Mouse (Mus musculus): ENCODE results near the gene Nell2. TPM values are rescaled to one million over a fixed set of nuclear protein-coding genes. Genes with fewer than 3 reads are reported as not detected.
A peak's percentile ranks its signal among the peaks of the same experiment; 100 is the strongest.
"Not testable (repeated sequence)": the region's sequence is repeated elsewhere in the genome, so short reads cannot be mapped to it uniquely, and the experiment has no call there.

The Nell2 gene
- total RNA-seq (2022), result 1 to 10 TPM; 3.1 to 5.2 (median 4.5) TPM

DNA sequence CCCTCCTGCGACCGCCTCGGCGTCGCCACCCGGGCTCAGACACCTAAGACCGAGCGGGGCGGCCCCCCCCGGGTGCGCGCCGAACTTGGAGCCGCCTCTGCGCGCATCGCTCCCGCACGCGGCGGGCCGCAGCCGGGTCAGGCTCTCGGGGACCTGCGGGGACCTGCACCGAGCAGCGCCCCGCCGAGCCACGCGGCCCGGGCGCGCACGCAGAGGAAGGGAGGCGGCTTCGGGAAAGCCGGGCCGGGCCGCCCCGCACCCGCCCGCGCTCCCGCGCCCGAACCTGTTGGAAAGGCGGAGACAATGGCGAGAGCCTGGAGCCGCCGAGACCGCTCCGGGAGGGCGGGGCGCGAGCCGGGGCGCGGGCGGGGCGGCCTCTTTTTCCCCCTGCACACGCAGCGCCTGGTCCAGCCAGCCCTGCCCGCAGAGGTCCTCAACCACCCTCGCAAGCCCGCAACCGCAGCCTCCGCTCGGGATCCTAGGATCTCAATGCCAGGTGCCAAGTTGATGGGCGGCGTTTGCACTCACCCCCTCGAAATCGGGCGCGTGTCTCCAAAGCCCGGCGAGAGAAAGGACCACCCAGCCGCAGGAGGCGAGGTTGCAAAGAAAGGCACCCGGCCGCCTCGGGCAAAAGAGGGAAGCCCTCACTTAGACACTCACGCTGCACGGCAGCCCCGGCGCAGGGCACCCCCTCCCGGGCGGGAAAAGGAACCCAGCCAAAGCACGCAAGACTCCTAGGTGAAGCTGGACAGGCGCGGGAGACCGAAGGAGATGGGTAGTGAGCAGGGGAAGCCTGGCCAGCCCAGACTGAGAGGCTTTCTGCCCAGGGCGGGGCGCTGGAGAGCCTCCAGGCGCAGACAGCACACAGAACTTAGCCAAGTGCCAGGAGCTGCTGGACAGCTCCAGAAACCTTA lies at the start of gene Nell2:
Nell2 (minus strand) TSS at position 612 of the 914 bp plus-strand sequence.
- DNase-seq, result peak; percentile 25

DNA sequence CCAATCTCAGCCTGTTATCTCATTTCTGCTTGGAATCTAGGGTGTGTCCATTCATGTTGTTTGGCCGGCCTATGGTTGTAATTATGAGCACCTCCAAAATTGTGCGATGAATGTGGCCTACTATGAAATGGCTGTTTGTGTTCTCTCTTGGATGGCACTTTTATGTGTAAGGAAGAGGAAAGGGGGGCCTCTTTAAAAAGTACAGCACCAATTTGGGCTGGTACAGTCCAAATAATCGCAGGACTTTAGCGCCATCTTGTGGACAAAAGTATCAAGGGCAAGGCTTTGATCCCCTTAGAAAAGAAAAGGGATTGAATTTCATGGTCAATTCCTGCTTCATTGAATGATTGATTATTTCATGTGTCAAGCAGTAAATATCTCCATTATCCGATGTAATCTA lies 46.3 kb upstream of the Nell2 start:
- DNase-seq, result no peak

DNA sequence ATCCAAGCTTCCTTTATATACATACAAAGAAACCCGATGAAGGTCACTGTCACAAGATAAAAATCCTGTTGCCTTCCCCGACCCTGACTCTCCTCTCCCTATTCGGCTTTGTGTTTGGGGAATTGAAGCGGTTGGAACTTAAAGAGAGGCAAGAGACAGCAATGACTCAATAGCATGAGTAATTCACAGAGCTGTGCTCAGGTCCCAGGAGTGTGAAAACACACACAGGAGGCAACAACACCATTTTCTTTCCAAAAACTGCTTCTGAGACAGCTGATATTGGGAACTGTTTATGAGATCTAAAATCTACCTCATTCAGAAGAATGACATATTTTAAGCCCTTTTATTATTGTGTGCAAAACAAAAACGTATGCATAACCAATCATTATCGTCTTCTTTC lies 41.2 kb upstream of the Nell2 start:
- DNase-seq, result no peak

DNA sequence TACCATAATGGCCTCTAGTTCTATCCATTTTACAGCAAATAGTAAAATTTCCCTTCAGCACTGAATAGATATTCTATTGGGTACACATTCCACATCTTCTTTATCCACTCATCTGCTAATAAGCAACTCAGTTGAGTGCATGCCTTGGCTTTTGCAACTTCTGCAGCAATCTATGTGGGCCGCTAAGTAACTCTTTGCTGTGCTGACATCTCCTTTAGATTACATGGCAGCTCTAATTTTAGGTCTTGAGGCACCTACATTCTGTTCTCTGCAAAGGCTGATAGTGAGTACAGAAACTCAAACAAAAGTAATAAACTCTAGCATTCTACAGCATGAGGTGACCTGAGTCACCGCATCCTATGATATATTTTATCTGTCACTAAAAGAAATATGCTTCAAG lies 36.8 kb upstream of the Nell2 start:
- DNase-seq, result no peak

DNA sequence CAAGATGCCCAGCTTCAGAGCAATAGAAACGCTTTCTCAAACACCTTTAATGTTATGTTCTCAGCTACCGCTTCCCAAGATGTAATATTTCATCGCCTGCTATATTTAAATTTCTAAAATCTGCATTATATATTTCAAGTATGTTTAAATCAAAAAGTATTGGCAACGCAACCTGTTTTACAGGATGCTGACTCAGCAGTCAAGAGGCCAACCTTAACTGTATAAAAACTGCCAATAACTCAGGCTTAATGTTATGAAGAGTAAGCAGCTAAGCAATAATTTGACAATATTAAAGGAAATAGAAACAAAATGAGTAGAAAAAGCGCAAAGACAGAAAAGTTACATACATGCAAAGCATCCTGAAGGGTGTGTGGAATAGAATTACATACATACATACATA lies 32.9 kb upstream of the Nell2 start:
- DNase-seq, result no peak

DNA sequence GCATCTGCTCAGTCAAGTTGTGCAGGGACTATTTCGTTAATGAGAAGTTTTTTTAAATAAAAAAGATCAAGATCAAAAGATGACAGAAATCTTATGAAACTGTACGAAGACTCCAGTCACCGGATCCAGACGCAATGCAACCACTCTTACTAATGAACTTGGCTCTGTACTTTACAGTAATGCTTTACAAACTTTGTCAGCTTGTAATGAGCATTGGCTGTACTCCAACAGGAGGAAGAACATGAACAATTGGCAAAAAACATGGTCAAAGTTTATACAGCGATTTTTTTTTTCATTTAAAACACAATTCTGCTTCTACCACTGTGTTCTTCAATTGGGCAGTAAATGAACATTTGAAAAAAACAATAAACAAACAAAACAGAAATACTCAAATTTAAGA lies 21.7 kb upstream of the Nell2 start:
- no peak for DNase-seq

DNA sequence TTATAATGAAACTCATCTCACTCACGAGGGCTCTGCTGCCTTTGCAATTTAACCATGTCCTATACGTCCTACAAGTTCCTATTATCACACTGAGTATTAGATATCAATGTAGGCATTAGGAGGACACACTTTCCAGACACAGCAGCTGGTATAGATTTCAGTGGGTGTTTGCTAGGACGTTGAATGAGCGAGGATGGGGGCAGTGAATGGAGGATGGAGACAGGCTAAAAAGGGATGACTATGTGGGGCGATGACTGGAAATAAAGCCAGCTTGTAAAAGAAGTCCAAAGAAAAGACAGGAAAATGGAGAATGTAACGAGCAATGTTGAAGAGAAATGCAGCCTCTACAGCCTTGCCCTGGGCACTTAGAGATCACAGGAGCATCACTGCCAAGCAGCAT lies 14.3 kb upstream of the Nell2 start:
- DNase-seq, result no peak

DNA sequence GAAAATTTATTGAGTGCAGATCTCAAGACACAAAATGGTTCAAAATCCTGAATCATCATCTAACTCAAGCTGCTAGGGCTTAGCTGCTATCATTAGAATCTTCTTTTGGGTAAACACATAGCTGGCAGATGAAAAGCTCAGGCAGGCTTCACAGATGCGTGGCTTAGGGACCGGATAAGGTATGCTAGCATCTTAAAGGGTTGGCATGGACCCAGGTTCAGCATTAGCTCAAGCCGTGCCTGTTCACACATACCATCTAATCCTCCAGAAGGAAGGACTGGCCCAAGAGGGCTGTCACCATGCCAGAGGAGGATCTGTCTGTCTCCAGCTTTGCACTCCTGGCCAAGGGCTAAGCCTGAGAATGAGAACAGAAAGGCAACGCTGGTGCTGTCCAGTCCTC lies 8.4 kb upstream of the Nell2 start:
- no peak for DNase-seq

DNA sequence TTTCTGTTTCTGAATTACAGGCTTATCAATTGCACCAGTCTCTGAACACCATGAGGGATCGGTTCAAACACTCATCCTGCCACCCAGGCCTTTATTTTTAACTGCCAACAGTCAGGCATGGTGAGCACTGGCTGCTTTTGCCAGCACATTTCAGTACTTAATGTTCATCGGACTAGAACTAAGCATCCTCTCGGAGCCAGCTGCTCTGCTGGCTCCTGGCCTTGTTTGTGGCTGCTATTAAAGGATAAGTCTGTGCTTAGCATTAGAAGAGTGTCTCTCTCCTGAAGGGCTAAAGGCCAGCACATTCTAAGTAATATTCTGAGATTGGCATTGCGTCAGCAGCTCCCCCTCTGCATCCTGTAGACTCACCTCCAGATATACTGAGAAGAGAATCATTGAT lies 7.9 kb upstream of the Nell2 start:
- DNase-seq, result no peak

DNA sequence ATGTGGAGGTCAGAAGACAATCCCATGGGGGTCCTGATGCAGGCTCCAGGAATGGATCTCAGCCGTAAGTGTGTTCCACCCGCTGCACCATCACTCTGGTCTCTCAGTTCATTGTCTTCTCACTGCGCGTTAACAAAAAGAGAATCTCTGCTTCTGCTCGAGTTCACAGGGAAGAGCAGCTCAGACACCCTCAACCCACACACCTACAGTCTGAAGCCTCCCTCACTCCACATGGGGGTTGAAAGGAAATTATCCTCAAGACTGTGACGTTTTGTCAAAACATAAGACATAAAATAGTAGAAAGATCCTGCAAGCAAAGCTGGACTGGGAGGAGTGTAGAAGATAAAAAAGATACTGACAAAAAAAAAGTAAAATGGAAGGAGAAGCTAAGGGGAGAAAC lies 6.3 kb upstream of the Nell2 start:
- no peak for DNase-seq

DNA sequence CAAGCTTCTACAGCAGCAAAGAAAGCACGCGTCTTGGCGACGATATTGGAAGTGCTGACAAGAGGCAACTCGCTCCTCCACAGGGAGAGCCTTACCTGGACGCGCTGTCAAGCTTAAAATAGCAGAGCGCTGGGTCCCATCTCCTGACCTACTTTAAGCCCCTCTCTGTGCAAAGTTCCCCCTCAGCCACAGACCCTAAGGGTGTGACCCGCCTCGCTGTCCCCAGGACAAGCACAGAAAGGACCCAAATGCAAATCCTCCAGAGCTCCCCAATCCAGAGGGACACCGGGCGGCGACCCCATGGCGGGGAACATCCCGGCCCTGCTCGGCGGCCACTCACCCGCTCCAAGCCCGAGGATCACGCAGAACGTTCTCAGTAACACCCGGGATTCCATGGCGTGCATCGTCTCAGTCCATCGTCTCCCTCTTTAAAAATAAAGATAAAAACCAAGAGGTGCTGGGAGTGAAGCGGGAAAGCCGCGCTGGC lies 855 bp downstream of the Nell2 start:
- DNase-seq, result no peak

DNA sequence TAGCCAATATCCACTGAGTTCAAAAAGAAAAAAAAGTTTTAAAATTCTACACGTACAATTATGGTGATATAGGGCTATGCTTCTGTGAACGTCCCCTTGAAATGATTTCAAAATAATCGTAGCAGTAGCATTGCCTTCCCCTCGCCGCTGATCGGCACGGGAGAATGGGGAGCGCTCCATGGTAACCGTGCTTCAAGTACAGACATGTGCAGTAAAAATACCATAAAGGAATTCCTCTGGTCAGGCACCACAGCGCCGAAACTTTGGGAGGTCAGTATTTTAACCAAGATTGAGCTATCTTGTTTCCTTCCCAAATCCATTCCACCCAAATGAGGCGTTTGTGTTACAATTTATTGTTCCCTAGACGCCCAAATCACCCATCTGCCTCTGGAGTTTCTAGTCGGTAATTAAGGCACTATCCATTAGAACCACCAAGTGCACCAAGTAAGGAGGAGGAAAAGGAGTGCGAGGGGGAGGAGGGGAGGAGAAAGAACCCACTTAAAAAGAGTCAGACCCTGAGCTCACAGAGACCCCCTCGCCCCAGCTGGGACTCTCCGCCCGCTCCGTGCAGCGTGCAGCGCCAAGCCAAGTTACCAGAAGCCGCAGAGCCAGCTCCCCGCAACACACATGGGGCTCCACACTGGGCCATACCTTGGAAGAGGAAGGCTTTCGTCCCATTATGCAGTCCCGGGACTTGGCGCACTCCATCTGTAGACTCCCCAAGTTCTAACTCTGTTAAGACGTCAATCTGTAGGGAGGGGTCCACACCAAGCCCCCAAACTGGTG lies 1.5 kb downstream of the Nell2 start:
- no peak for DNase-seq

DNA sequence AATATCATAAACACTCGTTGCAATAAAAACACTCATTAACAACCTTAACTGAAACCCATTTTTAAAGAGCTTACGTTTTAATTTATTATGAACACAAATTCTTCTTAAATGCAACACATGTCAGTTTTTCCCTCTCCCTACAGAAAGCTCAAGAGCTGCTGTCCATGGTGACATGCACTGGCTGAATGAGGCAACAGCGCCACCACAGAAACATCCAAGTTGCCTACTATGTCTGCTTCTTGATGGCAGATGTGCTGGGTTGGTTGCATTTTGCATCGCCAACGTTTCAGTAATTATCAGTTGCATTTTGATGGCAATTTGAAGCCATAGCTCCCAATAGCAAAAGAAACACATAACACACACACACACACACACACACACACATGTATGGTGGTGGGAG lies 2.4 kb downstream of the Nell2 start:
- no peak for DNase-seq

DNA sequence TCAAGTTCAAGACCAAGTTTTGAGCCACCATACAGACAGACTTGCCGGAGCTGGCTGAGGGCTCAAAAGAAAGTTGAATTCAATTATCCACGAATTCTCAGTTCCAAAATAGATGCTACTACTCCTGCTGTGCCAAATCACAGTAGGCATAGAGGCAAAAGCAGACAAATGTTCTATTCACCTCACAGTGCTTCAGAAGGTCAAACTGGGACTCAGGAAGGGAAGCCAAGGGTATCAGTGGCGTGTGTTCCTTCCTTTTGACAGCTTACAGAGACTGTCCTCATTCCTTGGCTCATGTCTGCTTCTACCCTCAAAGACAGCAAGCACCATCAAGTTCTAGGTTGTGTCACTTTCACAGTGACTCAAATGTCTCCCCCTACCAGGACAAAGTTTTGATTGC lies 10.2 kb downstream of the Nell2 start:
- DNase-seq, result no peak

DNA sequence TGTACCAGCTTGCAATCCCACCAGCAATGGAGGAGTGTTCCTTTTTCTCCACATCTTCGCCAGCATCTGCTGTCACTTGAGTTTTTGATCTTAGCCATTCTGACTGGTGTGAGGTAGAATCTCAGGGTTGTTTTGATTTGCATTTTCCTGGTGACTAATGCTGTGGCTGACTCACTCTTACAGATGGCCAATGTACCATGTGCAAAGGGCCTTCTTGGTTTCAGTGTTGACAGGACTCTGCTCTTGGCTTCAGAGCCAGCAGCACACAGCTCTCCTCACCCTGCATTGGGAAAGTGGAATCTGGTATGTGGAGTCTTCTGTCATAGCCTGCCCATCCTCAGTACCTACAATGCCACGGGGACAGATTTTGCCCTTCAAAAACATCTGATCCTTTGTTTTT lies 15.1 kb downstream of the Nell2 start:
- DNase-seq, result not testable (repeated sequence)

DNA sequence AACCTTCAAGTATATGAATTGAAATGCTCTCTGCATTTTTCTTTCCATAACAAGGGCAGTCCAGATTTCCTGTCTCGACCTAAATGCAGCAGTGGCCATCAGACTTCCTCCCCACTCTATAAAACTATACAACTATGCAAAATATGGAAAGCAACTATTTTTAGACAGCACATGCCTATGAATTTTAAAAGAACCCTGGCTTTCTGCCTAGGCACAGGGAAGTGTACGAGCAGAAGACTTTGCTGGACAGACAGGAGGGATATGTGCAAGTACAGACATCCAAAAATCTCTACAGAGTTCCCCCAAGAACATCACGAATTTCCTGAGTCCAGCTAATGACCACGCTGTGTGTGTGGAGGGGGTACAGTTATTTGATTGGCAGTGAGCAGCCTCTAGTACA lies 32.7 kb downstream of the Nell2 start:
- DNase-seq, result no peak

DNA sequence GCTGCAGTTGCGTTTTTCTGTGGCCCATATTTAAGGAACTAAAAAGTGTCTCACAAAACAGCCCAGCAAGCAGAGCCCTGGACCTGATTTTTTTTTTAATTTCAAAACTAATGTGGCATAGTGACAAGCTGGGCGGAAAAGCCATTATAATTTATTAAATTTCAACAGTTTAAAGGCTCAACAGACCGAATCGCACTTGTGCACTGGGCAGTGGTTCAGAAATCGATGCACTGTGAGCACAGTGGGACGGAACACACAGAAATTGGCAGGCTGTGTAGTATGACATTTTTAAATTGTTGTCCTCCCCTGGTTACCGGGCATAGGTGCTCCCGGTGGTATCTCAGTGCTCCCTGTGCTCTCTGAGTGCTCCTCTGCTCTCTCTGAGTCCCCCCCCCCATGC lies 33.2 kb downstream of the Nell2 start:
- no peak for DNase-seq

DNA sequence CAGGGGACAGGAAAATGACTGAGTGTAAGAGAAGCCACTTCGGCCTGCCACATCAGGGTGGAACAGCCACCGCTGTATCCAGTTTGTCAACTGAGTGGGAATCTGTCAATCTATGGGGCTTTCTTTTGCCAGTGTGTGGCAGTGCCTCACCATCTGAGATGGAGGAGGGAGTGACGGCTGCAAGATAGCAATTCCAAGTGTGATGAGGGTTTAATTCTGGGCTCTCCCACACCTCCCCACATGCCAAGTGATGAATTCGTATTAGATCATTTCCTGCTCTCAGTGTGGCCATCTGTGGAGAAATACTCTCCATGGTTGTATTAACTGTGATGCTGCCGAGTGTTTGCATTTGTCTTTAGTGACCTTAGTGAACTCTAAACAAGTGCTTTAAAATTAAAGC lies 36.2 kb downstream of the Nell2 start:
- no peak for DNase-seq

DNA sequence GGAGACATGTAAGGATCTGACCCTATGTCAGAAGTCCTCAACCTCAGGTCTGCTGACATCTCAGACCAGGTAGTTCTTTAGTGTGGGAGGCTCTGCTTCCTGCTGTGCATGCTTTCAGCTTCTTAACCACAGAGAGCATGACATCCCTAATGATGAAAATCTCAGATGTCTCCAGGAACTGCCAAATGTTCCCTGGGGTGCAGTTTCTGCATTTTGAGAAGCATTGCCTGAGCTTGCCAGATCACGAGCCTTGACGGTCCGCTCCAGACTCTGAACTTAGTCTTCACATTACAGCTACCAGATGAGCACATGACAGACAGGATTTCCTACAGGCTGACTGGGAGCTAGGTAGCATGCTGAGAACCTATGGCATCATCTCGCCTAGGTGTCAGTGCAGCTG lies 39.2 kb downstream of the Nell2 start:
- no peak for DNase-seq

DNA sequence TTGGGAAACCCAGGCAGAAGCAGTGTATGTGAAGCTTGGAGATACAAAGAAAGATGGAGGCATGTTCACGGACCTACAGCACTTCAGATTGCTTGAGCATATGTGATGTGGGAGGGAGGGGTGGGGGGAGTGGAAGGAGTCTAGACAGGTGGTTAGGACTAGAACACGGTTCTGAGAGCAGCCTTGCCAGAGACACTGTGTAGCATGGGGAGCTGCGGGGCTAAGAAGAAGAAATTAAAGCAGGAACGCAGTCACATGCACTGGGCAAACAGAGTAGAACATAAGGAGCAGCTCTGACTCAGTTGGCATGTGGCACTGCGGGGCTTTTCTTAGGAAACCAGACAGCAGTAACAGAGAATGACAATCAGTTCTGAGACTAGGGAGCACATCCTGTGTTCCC lies 40.4 kb downstream of the Nell2 start:
- no peak for DNase-seq

DNA sequence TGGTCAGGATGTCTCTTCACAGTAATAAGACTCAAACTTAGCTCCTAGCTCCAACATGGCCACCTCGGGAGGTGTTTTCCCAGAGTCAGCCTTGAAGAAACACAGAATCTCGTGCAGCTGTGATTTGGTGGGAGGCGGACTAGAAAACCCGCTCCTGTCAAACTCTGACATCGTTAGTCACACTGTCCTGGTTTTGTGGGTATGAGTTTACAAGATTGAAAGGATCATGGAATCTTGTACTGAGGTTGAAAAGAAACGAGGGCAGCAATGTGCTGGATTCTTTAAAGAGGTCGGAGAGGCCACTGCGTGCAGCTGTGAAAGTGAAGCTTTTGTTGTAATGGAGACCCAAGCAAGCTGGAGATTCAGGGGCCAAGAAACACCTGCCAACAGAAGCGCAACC lies 46.4 kb downstream of the Nell2 start:
- DNase-seq, result no peak

DNA sequence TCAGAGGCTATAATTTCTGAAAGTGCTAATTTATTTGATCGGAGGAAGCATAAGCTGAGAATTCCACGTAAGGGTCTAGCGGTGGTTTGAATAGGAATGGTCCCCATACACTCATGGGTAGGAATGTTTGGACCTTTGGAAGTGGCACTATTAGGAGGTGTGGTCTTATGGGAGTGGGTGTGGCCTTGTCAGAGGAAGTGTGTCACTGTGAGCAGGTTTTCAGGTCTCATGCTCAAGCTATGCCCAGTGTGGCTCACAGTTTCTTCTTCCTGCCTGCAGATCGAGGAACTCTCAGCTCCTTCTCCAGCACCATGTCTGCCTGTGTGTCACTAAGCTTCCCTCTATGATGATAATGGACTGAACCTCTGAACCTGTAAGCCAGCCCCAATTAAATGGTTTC lies 46.8 kb downstream of the Nell2 start:
- no peak for DNase-seq

DNA sequence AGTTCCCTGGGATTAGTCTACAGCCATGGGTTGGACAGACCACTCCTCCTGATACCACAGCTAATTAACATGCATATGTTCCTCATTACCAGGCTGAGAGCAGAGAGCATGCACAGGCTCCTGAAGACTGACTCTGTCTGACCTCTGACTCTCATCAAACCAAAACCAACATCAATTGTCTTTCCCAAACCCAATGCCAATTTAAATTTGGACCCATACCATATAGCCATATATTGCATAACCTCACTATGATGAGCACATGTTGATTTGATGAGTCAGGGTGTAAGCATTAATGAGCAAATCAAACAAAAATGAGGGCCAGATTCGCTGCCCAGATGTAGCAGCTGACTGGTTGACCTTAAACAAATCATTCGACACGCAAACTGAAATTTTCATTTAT lies 51.9 kb downstream of the Nell2 start:
- no peak for DNase-seq

DNA sequence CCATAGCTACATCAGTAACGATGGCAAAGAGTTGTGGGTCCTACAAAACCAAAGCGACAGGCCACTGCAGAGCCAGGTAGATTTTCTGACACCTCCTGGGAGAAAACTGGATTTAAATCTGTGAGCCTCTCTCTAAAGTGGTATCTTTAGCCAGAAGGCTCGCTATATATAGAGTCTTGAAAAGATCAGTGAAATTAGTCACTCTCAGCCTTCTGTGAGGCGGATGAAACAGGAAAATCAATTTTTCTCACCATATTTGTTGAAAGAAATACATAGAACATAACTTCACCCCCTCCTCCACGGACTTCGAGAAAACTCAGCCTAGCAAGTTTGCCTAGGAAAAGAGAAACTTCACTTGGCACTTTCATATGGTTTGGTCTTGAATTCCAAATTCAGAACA lies 54.4 kb downstream of the Nell2 start:
- DNase-seq, result no peak
